Mouse (Mus musculus) heart, adult 10 weeks (tissue): Measurements from ENCODE around the gene Rtn4. TPM values are rescaled to one million over a fixed set of nuclear protein-coding genes. Genes with fewer than 3 reads are reported as not detected.

ENCODE experiments used
- polyA plus RNA-seq: library from polyadenylated mRNA; stranded (reverse); fragments of 350-450 nt; fragmentation: Illumina TruSeq; extraction: RNeasy Lipid Tissue Mini Kit (QIAGEN cat#74804); gene quantifications from one replicate; pipeline ENCODE4 v1.2.3, GENCODE M21; 2014; ENCODE audit warnings: low read depth, low replicate concordance

Rtn4 gene
- polyA plus RNA-seq: 72.3 TPM

GRCm38 (mm10) chr11:29692683-29693272 lies at the start of gene Rtn4:
TSS of gene Rtn4 (plus strand) at chr11:29692947.

Other genes with a start within 250 kb of the Rtn4 start
- 28.1 TPM for gene Prorsd1, start 177.9 kb upstream of the Rtn4 start, polyA plus RNA-seq
- gene Mtif2, start 166.5 kb upstream of the Rtn4 start, polyA plus RNA-seq: 47.1 TPM
- not detected for gene Clhc1, start 145.0 kb upstream of the Rtn4 start, polyA plus RNA-seq
- 510 TPM for gene Rps27a, start 144.8 kb upstream of the Rtn4 start, polyA plus RNA-seq
- not detected for gene 4931440F15Rik, start 132.7 kb downstream of the Rtn4 start, polyA plus RNA-seq